Mouse (Mus musculus) ES-Bruce4 (cell line): ENCODE measurements around the gene Faah.

ENCODE experiments used
- CTCF ChIP-seq: IDR thresholded peaks from one replicate; pipeline ENCODE4 v1.8.1; 2011; ENCODE audit warnings: low read depth, low read length
- EP300 ChIP-seq: IDR thresholded peaks from 2 replicates; pipeline ENCODE4 v1.6.1; 2011; ENCODE audit warnings: low read depth, low read length; ENCODE audit not compliant: insufficient read depth
- POLR2A ChIP-seq: IDR thresholded peaks from one replicate; pipeline ENCODE4 v1.8.1; 2011; ENCODE audit warnings: low read length; ENCODE audit not compliant: insufficient read depth

DNA sequence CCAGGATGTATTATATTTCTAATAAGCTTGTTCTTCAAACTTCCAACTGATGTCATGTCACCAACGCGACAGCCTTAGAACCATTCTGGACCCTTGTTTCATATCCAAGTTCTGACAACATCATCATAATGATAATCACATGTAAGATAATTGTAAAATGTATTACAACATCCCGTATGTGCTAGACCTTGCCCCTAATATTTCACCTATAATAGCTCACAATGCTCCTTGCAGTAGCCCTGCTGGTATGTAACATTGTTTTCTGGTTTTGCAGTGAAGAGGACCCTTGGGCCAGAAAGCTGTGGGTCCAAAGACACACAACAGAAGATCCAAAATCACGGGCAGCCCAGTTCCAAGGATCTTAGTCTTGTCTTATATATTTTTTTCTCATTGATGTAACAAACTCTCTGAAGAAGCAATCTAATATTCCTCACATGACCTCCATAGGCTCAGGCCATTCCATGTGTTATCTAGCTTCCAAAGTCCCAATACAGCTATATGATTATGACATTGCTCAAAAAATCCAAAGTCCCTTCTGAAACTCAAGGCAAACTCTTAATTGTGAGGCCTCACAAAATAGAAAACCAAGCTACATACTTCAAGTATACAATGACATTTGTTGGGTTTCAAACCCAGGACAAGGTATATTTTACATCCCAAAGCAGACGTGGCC is 29.7 kb downstream of the Faah start:
- no peak for TF ChIP-seq POLR2A
- no peak for TF ChIP-seq CTCF
- TF ChIP-seq EP300: no peak
